Mouse (Mus musculus): Measurements from ENCODE around the gene Golph3. TPM values are rescaled to one million over a fixed set of nuclear protein-coding genes. Genes with fewer than 3 reads are reported as not detected.

Gene Golph3
- polyA plus RNA-seq, 1 experiment = 124 TPM

GRCm38 (mm10) chr15:12330892-12331291 is 9.6 kb downstream of the Golph3 start:
- no peak overlapping the region for H3K4me3 ChIP-seq (ENCODE audit: low read depth, low read length)
- H3K27ac ChIP-seq (ENCODE audit: insufficient read depth, low read length) = no peak overlapping the region
- no peaks in the 10 kb centered on the region for H3K27me3 ChIP-seq (ENCODE audit: control insufficient read depth, insufficient read depth, low read length, poor library complexity, severe bottlenecking)
- H3K9me3 ChIP-seq (replicated peaks; ENCODE audit: control insufficient read depth, insufficient read depth, low read length, poor library complexity, severe bottlenecking) = no peaks in the 10 kb centered on the region
- peaks cover 3% of the 10 kb centered on the region for H3K4me1 ChIP-seq (ENCODE audit: control insufficient read depth, insufficient read depth, low read length)
- H3K36me3 ChIP-seq (ENCODE audit: control insufficient read depth, insufficient read depth, low read length, poor library complexity, severe bottlenecking) = peaks cover 8% of the 10 kb centered on the region
- H3K9ac ChIP-seq (ENCODE audit: low read depth, poor library complexity, severe bottlenecking) = no peak overlapping the region
- TF ChIP-seq EP300 (IDR thresholded peaks at IDR 0.05; ENCODE audit: insufficient read depth, low read depth, low read length) = no peak
- TF ChIP-seq CTCF (IDR thresholded peaks at IDR 0.05; ENCODE audit: low read depth, low read length) = no peak
- TF ChIP-seq POLR2A (IDR thresholded peaks at IDR 0.05; ENCODE audit: insufficient read depth, low read length) = no peak

- H3K36me3 ChIP-seq (ENCODE audit: control insufficient read depth, insufficient read depth, low read length, poor library complexity, severe bottlenecking) = peaks cover 6% of the 10 kb centered on the region; the same call in 1 of the 2 replicates
- no peaks in the 10 kb centered on the region for H3K9me3 ChIP-seq (replicated peaks; ENCODE audit: control insufficient read depth, insufficient read depth, low read length, poor library complexity, severe bottlenecking)
- H3K4me1 ChIP-seq (ENCODE audit: control insufficient read depth, insufficient read depth, low read length) = peaks cover 3% of the 10 kb centered on the region
- no peak overlapping the region for H3K27ac ChIP-seq (ENCODE audit: insufficient read depth, low read length)
- no peak overlapping the region for H3K9ac ChIP-seq (ENCODE audit: low read depth, poor library complexity, severe bottlenecking)
- no peaks in the 10 kb centered on the region for H3K27me3 ChIP-seq (ENCODE audit: control insufficient read depth, insufficient read depth, low read length, poor library complexity, severe bottlenecking)
- no peak overlapping the region for H3K4me3 ChIP-seq (ENCODE audit: low read depth, low read length)
- no peak for TF ChIP-seq EP300 (IDR thresholded peaks at IDR 0.05; ENCODE audit: insufficient read depth, low read depth, low read length)
- no peak for TF ChIP-seq CTCF (IDR thresholded peaks at IDR 0.05; ENCODE audit: low read depth, low read length)
- TF ChIP-seq POLR2A (IDR thresholded peaks at IDR 0.05; ENCODE audit: insufficient read depth, low read length) = no peak
These were observed 10.1 kb downstream of the Golph3 start for GRCm38 (mm10) chr15:12331300-12331699.

- no peaks in the 10 kb centered on the region for H3K27me3 ChIP-seq (ENCODE audit: control insufficient read depth, insufficient read depth, low read length, poor library complexity, severe bottlenecking)
- H3K9ac ChIP-seq (ENCODE audit: low read depth, poor library complexity, severe bottlenecking) = no peak overlapping the region
These were observed 13.1 kb downstream of the Golph3 start for GRCm38 (mm10) chr15:12334381-12334780.

GRCm38 (mm10) chr15:12337030-12337778 is 16.0 kb downstream of the Golph3 start:
- no peak overlapping the region for H3K4me3 ChIP-seq (ENCODE audit: low read depth, low read length)
- TF ChIP-seq POLR2A (IDR thresholded peaks at IDR 0.05; ENCODE audit: insufficient read depth, low read length) = no peak
- no peak for TF ChIP-seq CTCF (IDR thresholded peaks at IDR 0.05; ENCODE audit: low read depth, low read length)
- TF ChIP-seq EP300 (IDR thresholded peaks at IDR 0.05; ENCODE audit: insufficient read depth, low read depth, low read length) = no peak
- H3K4me1 ChIP-seq (ENCODE audit: control insufficient read depth, insufficient read depth, low read length) = peaks cover 3% of the 10 kb centered on the region
- peaks cover 2% of the 10 kb centered on the region; the same call in 1 of the 2 replicates for H3K36me3 ChIP-seq (ENCODE audit: control insufficient read depth, insufficient read depth, low read length, poor library complexity, severe bottlenecking)
- H3K27ac ChIP-seq (ENCODE audit: insufficient read depth, low read length) = no peak overlapping the region
- H3K9ac ChIP-seq (ENCODE audit: low read depth, poor library complexity, severe bottlenecking) = no peak overlapping the region
- H3K27me3 ChIP-seq (ENCODE audit: control insufficient read depth, insufficient read depth, low read length, poor library complexity, severe bottlenecking) = no peaks in the 10 kb centered on the region
- no peaks in the 10 kb centered on the region for H3K9me3 ChIP-seq (replicated peaks; ENCODE audit: control insufficient read depth, insufficient read depth, low read length, poor library complexity, severe bottlenecking)

More at GRCm38 (mm10) chr15:12334381-12334780, 13.1 kb downstream of the Golph3 start:
- no peak overlapping the region for H3K4me3 ChIP-seq (ENCODE audit: low read depth, low read length)
- no peak for TF ChIP-seq CTCF (IDR thresholded peaks at IDR 0.05; ENCODE audit: low read depth, low read length)
- TF ChIP-seq EP300 (IDR thresholded peaks at IDR 0.05; ENCODE audit: insufficient read depth, low read depth, low read length) = no peak
- TF ChIP-seq POLR2A (IDR thresholded peaks at IDR 0.05; ENCODE audit: insufficient read depth, low read length) = no peak
- H3K27ac ChIP-seq (ENCODE audit: insufficient read depth, low read length) = no peak overlapping the region
- H3K36me3 ChIP-seq (ENCODE audit: control insufficient read depth, insufficient read depth, low read length, poor library complexity, severe bottlenecking) = 0 out of 2 replicates have a peak, but pooled peaks cover 2% of the 10 kb centered on the region
- H3K9me3 ChIP-seq (replicated peaks; ENCODE audit: control insufficient read depth, insufficient read depth, low read length, poor library complexity, severe bottlenecking) = no peaks in the 10 kb centered on the region
- H3K4me1 ChIP-seq (ENCODE audit: control insufficient read depth, insufficient read depth, low read length) = peaks cover 3% of the 10 kb centered on the region

- Histone ChIP-seq H3K9ac (ENCODE audit: low read depth, poor library complexity, severe bottlenecking) (no peak overlapping the region), H3K36me3 (ENCODE audit: control insufficient read depth, insufficient read depth, low read length, poor library complexity, severe bottlenecking) (peaks cover under 1% of the 10 kb centered on the region), H3K4me1 (ENCODE audit: control insufficient read depth, insufficient read depth, low read length) (peaks cover 3% of the 10 kb centered on the region), H3K9me3 (replicated peaks; ENCODE audit: control insufficient read depth, insufficient read depth, low read length, poor library complexity, severe bottlenecking) (no peaks in the 10 kb centered on the region), H3K27ac (ENCODE audit: insufficient read depth, low read length) (no peak overlapping the region), H3K4me3 (ENCODE audit: low read depth, low read length) (no peak overlapping the region), H3K27me3 (ENCODE audit: control insufficient read depth, insufficient read depth, low read length, poor library complexity, severe bottlenecking) (no peaks in the 10 kb centered on the region)
- TF ChIP-seq CTCF (IDR thresholded peaks at IDR 0.05; ENCODE audit: low read depth, low read length) (no peak), EP300 (IDR thresholded peaks at IDR 0.05; ENCODE audit: insufficient read depth, low read depth, low read length) (no peak), POLR2A (IDR thresholded peaks at IDR 0.05; ENCODE audit: insufficient read depth, low read length) (no peak)
These were observed 16.5 kb downstream of the Golph3 start for GRCm38 (mm10) chr15:12337779-12338137.

Measured in ES-Bruce4 (cell line).